Mouse (Mus musculus) olfactory bulb, adult 2 months (tissue): ENCODE data around the gene Dvl2.

ENCODE experiments used
- CTCF ChIP-seq: fragments of 200-500 bp; IDR thresholded peaks from 2 replicates; pipeline ENCODE4 v1.5.1; 2012; ENCODE audit warnings: low read depth, mild to moderate bottlenecking, low read length, moderate library complexity; ENCODE audit not compliant: insufficient read depth
- POLR2A ChIP-seq: fragments of 200-500 bp; IDR thresholded peaks from 2 replicates; pipeline ENCODE4 v1.6.1; 2012; ENCODE audit warnings: mild to moderate bottlenecking, low read depth, low read length, moderate library complexity; ENCODE audit not compliant: insufficient read depth

- TF ChIP-seq CTCF (no peak), POLR2A (peak; percentile 22; the same call in 1 of the 2 replicates)
Observed at GRCm38 (mm10) chr11:69995391-69995960, 4.9 kb upstream of the Dvl2 start, which contains the start of gene Phf23.
